Mouse (Mus musculus) cerebellum, postnatal 10 days (tissue): ENCODE measurements around the gene Zfp697.
A peak's percentile ranks its signal among the peaks of the same experiment; 100 is the strongest.
"Not testable (repeated sequence)": the region's sequence is repeated elsewhere in the genome, so short reads cannot be mapped to it uniquely, and the experiment has no call there.

ENCODE experiments used
- DNase-seq, 2 experiments: peaks; one replicate each; pipeline ENCODE4 v3.0.0; 2021; ENCODE audit warnings: mixed read lengths in 2 of 2

The Zfp697 gene

DNA sequence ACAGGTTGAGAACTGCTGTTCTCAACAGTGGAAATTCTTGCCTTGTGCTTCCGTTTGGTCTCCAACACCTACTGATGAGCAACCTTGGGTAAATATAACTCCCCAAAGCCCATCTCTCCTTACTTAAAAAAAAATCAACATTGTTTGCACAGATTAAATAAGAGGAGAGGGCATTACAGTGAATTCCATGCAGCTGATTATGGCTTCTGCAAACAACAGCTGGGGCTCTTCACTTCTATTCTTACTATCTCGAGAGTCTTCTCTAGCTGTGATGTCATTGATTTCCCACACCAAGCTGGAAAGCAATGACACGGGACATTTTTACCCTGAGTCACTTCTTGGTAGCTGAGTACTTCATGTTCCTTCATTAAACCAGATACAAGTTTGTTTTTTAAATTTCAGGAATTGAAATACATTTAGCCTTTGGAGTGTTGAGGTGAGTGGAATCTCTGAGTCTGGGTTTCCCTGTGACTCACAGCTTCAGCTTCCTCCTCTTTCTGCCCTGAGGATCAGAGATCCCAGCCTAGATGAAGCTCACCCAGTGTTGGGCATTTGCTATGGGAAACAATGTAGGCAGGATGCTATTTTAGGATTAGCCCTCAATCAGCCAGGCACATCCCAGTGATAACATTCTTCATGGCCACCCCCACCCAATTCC lies 8.1 kb upstream of the Zfp697 start:
- no peak for DNase-seq

DNA sequence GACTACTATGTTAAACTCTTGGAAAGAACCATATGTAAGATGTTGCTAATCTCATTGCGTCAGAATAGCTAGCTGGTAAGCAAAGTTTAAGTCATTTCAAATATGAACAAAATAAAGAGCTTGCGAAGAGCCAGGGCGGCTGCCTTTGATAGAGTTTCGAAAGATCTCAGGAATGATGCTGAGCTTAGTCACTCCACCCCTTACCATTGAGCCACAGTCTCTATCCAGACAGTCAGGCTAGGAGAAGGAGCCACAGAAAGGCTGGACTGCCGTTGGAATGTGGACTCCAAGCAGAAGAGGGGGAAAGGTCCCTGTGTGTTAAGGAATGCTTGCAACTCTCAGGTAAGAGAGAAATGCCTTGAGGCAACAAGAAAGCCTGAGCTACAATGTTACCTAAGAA lies 7.3 kb upstream of the Zfp697 start:
- no peak for DNase-seq

GRCm38 (mm10) chr3:98378267-98378666 lies 4.0 kb upstream of the Zfp697 start:
- peak; percentile 51 to 53 for DNase-seq

DNA sequence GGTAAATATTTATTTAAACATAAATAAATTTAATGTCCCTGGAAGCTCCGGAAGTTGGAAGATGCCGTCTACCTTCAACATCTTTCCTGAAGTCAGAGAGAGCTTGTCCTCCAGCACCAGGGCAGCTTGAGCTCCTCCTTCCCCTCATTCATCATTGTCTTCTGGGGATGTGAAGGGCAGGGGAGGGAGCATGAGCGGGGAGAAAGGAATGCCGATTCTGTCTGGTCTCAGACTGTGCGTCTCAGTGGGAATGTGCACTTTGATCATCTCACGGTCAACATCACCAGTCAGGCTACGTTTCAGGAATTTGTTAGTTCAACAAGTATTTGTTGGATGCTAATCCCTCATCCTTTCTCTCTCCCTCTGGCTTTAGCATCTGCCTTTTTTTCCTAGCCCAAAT lies 3.0 kb upstream of the Zfp697 start:
- no peak for DNase-seq

DNA sequence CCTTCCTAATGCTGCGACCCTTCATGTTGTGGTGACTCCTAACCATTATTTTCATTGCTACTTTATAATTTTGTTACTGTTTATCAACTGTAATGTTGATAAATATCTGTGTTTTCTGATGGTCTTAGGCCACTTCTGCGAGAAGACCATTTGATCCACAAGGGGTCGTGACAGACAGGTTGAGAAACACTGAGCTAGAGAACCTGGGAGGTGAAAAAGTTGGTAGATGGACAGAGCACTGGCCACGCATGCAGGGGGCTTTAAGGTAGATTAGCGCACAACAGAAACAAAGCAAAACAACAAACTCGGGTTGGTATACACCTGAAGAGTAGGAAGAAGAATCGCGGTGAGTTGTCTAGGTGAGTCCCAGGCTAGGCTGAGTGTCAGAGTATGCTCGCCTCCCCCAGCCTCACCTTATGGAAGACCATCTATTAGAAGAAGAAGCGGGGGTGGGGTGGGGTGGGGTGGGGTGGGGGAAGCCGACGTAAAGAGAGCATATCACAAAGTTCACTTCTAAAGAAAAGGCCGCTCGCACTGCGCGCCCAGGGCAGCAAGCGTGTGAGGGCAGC lies 500 bp upstream of the Zfp697 start:
- peak; percentile 40 to 41 for DNase-seq

GRCm38 (mm10) chr3:98383024-98383790 lies 946 bp downstream of the Zfp697 start:
- DNase-seq: peak; percentile 68

DNA sequence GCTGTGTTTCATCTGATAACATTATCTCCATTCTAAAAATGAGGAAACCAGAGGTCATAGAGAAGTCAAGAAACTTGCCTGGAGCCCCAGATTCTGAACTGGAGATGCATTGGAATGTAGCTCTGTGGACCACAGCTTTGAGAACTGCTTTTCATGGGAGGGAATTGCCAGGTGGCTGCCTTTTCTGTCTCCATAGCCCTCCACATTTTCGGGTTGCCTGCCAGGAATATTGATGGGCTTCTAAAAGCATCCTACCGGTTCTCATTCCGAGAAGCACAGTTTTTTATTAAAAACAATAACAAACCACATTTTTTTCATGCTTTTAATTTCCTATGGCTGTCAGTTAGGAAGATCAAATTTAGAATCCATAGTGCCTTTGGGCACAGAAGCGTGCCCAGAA lies 4.8 kb downstream of the Zfp697 start:
- DNase-seq: peak; percentile 52 to 59

- DNase-seq: peak in 1 of 2 experiments; percentile 23
Measured at GRCm38 (mm10) chr3:98387756-98388155, 5.5 kb downstream of the Zfp697 start.

GRCm38 (mm10) chr3:98389305-98389704 lies 7.0 kb downstream of the Zfp697 start:
- peak; percentile 65 to 73 for DNase-seq

DNA sequence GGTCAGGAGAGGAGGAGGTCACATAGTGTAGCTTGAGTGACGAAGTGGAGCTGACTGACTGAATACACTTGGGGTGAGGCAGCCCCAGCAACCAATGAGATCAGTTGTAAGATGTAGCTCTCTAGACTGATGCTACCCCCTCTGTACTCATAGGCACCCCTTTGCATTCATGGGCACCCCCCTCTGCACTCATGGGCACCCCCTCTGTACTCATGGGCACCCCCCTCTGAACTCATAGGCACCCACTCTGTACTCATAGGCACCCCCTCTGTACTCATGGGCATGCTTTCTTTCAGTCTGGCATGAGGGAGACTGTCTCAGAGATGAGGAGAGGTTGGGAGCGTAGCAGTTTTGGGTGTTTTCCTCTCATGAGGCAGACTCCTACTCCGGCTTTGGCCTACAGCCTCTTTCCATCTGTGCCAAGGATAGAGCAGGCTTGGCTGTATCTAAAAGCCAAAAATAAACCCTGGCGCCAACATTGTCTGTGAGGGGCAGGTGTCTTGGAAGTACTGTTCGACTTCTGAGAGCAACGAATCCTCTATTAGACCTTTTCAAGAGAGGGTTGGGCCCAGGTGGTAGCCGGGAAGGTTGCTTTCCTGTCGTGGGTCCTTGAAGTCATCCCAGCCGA lies 22.1 kb downstream of the Zfp697 start:
- peak; percentile 38 to 46 for DNase-seq

GRCm38 (mm10) chr3:98405877-98406276 lies 23.6 kb downstream of the Zfp697 start:
- DNase-seq: not testable (repeated sequence)

- DNase-seq: not testable (repeated sequence)
Measured at GRCm38 (mm10) chr3:98406569-98407144, 24.4 kb downstream of the Zfp697 start.

DNA sequence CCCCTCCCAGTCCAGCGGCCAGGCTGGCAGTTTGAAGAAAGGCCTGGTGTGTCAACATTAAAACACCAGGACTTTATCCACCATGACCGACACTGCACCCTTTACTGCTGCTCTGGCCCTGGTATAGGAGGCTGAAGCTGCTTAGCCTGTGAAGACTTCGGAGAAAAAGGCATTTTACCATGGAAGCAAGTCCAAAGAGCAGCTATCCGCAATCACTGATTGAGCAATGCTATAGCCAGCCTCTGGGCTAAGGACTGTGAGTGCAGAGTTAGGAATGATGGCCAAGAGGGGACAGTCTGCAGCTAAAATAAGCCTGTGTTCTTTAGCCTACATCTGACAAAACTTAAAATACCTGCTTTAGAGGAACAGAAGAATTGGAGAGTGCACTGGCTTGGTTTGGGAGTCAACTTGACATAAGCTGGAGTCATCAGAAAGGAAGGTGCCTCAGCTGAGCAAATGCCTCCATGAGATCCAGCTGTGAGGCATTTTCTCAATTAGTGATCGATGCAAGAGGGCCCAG lies 25.1 kb downstream of the Zfp697 start:
- DNase-seq: not testable (repeated sequence)

GRCm38 (mm10) chr3:98410619-98411580 lies 28.6 kb downstream of the Zfp697 start:
- DNase-seq: not testable (repeated sequence)

- no peak for DNase-seq
Measured at GRCm38 (mm10) chr3:98413733-98414132, 31.5 kb downstream of the Zfp697 start.

DNA sequence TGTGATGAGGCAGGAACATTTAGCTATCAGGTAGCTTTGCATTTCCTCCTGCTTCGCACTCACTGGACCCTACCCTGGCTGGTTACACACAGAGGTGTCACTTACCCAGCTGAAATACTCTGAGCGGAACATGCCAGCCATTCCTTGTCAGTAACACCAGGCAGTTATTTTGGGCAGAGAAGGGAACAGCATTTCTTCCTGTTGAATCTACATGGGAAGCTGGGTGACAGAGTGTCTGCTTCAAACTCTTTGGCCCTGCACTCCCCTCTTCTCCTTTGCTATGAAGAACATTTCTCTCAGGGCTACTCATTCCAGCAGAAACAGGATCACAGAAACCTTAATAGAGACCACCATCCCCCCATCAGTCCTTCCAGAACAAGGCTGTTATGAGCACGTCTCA lies 32.0 kb downstream of the Zfp697 start:
- DNase-seq: no peak

- no peak for DNase-seq
Measured at GRCm38 (mm10) chr3:98416426-98417250, 34.4 kb downstream of the Zfp697 start.

DNA sequence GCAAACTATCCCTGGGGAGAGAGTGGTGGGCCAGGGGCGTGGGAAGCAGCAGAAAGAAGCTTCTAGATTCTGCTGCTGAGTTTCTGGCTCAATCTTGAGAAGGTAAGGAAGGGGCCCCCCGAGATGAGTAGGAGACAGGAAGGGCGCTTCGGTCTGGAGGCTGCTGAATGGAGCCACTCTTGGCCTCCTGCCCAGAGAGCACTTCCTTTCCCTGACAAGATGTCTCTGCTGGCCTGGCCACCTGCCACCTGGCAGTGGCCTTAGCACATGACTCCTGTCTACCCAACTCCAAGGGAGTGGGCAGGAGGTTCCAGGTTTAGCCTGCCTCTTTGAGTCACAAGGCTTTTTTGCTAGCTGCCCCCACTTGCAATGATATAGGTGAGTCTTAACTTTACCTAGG lies 35.1 kb downstream of the Zfp697 start:
- DNase-seq: peak; percentile 98

- DNase-seq: no peak
Measured at GRCm38 (mm10) chr3:98418991-98419785, 36.9 kb downstream of the Zfp697 start.

- DNase-seq: no peak
Measured at GRCm38 (mm10) chr3:98419786-98420070, 37.5 kb downstream of the Zfp697 start.
